Mouse (Mus musculus) hindlimb bud, embryonic 11.5 days (tissue): ENCODE results near the gene Abcd2.

Source experiments
- DNase-seq: peaks from one replicate; pipeline ENCODE4 v3.0.0-alpha.2; 2012; ENCODE audit warnings: low read depth, low spot score; ENCODE audit errors: extremely low spot score

The Abcd2 gene

GRCm38 (mm10) chr15:91191412-91192222 is at the start of gene Abcd2:
Gene Abcd2, minus strand, starts transcription at chr15:91191799.
- peak; percentile 79 for DNase-seq

GRCm38 (mm10) chr15:91240683-91241335 is 49.2 kb upstream of the Abcd2 start:
- DNase-seq = no peak

GRCm38 (mm10) chr15:91237294-91237693 is 45.7 kb upstream of the Abcd2 start:
- no peak for DNase-seq

GRCm38 (mm10) chr15:91206518-91206917 is 14.9 kb upstream of the Abcd2 start:
- DNase-seq = no peak

- DNase-seq = no peak
Measured at GRCm38 (mm10) chr15:91203521-91203920, 11.9 kb upstream of the Abcd2 start.

GRCm38 (mm10) chr15:91202486-91202885 is 10.9 kb upstream of the Abcd2 start:
- no peak for DNase-seq

GRCm38 (mm10) chr15:91200833-91201232 is 9.2 kb upstream of the Abcd2 start:
- no peak for DNase-seq

- DNase-seq = no peak
Measured at GRCm38 (mm10) chr15:91199256-91199905, 7.8 kb upstream of the Abcd2 start, which contains the start of gene CN725425. Gene CN725425, plus strand, starts transcription at chr15:91199494.

GRCm38 (mm10) chr15:91192223-91192598 is 612 bp upstream of the Abcd2 start:
- no peak for DNase-seq

GRCm38 (mm10) chr15:91190519-91191207 is 936 bp downstream of the Abcd2 start:
- no peak for DNase-seq

GRCm38 (mm10) chr15:91190026-91190425 is 1.6 kb downstream of the Abcd2 start:
- no peak for DNase-seq

- DNase-seq = no peak
Measured at GRCm38 (mm10) chr15:91186358-91186757, 5.2 kb downstream of the Abcd2 start.

- no peak for DNase-seq
Measured at GRCm38 (mm10) chr15:91179911-91180622, 11.5 kb downstream of the Abcd2 start.

- DNase-seq = no peak
Measured at GRCm38 (mm10) chr15:91178656-91179314, 12.8 kb downstream of the Abcd2 start.

GRCm38 (mm10) chr15:91172193-91172592 is 19.4 kb downstream of the Abcd2 start:
- DNase-seq = no peak

GRCm38 (mm10) chr15:91171332-91171731 is 20.3 kb downstream of the Abcd2 start:
- DNase-seq = no peak

- no peak for DNase-seq
Measured at GRCm38 (mm10) chr15:91170602-91171328, 20.8 kb downstream of the Abcd2 start.

GRCm38 (mm10) chr15:91167850-91168562 is 23.6 kb downstream of the Abcd2 start:
- DNase-seq = no peak

- no peak for DNase-seq
Measured at GRCm38 (mm10) chr15:91165021-91165420, 26.6 kb downstream of the Abcd2 start.
